Mouse (Mus musculus) embryonic fibroblast, embryonic 13.5 days (primary cell): ENCODE measurements around the gene Gspt1.

Source experiments
- CTCF ChIP-seq: IDR thresholded peaks from 2 replicates; pipeline ENCODE4 v1.5.1; 2011; ENCODE audit warnings: mild to moderate bottlenecking, control low read depth, low read length, moderate library complexity, borderline replicate concordance; ENCODE audit not compliant: insufficient read depth
- POLR2A ChIP-seq: IDR thresholded peaks from 2 replicates; pipeline ENCODE4 v1.6.1; 2011; ENCODE audit warnings: low read depth, mild to moderate bottlenecking, control low read depth, low read length, moderate library complexity

DNA sequence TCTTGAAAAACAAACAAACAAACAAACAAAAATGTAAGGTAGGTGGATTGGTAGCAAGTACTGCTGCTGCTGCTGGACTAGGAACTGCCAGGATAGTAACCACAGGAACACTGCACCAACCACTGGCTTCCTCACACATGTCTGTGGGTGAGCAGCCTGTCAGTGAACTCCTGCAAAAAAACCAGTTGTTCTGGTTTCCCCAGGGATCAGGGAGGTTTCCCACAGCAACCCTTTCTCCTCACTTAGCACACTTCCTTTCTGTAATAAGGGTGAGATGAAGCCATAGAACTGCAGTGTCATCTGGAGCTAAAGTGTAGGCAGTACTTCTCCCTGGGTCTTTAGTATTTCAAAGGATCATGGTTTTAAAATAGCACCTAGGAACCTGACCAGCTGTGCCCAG, 9.1 kb upstream of the Gspt1 start:
- TF ChIP-seq CTCF (no peak), POLR2A (no peak)
